Mouse (Mus musculus): ENCODE data around the gene Mfrp.

GRCm38 (mm10) chr9:44077266-44077910 is 24.1 kb upstream of the Mfrp start:
- TF ChIP-seq POLR2A (IDR thresholded peaks at IDR 0.05; ENCODE audit: borderline replicate concordance, control insufficient read depth, low read depth, low read length) (no peak), CTCF (IDR thresholded peaks at IDR 0.05; ENCODE audit: control insufficient read depth, insufficient read depth, low read length) (no peak)

Data from bone marrow, adult 2 months (tissue).